ENCODE assay signal across 24 mouse cellular contexts in the genomic region with DNA sequence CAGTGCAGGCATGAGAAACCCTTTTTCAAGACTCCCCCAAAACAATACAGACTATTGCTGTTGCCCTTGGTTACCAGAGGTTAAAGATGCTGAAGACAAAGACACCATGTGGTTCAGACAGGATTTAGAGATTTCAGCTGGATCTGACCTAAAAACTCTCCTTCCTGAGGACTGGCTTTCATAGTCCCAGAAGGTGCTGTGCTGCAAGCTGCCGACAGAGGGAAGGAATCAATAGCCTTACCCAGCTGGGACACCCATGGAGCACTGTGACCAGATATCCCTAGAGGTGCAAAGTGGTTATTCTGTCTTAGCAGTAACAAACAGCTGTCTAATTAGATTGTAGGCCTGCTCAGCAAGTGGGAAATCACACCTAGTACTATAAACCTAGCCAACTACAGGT. TPM values are rescaled to one million over a fixed set of nuclear protein-coding genes. Genes with fewer than 3 reads are reported as not detected.
A peak's percentile ranks its signal among the peaks of the same experiment; 100 is the strongest.
DNase-seq lines count a peak whose midpoint lies in the region; ATAC-seq and TF ChIP-seq lines count a peak whose summit lies in the region.
"Had no signal": no experiment of that assay in that cellular context is flagged by ENCODE, and none has a peak within 500 bp of the region (broad histone marks: within the 10 kb centered on the region; RNA-seq: fewer than 3 reads in every experiment).

No protein-coding gene starts in this region.

- no peak for TF ChIP-seq EP300 in ES-Bruce4 (IDR thresholded peaks at IDR 0.05; ENCODE audit: insufficient read depth, low read depth, low read length)

- no peaks in the 10 kb centered on the region for H3K27me3 ChIP-seq in hindbrain, postnatal 0 days (ENCODE audit: insufficient read depth, low read length)
- no peaks in the 10 kb centered on the region for H3K27me3 ChIP-seq in hindbrain, embryonic 14.5 days (ENCODE audit: control insufficient read depth, insufficient read depth, low read length)
- no peaks in the 10 kb centered on the region for H3K27me3 ChIP-seq in liver, embryonic 12.5 days (replicated peaks)
- no peaks in the 10 kb centered on the region for H3K27me3 ChIP-seq in ES-Bruce4 (ENCODE audit: control insufficient read depth, insufficient read depth, low read length, poor library complexity, severe bottlenecking)
- H3K27me3 ChIP-seq in liver, embryonic 15.5 days: no peaks in the 10 kb centered on the region
- no peaks in the 10 kb centered on the region for H3K27me3 ChIP-seq in heart, embryonic 12.5 days (replicated peaks)
- H3K27me3 ChIP-seq: embryonic facial prominence, embryonic 12.5 days had no signal

- no peaks in the 10 kb centered on the region for H3K4me1 ChIP-seq in hindbrain, postnatal 0 days (ENCODE audit: insufficient read depth, low read length)
- H3K4me1 ChIP-seq in hindbrain, embryonic 14.5 days (replicated peaks; ENCODE audit: control insufficient read depth, insufficient read depth, low read length): peaks cover 2% of the 10 kb centered on the region; the same call in 1 of the 2 replicates
- peaks cover 76% of the 10 kb centered on the region for H3K4me1 ChIP-seq in liver, embryonic 12.5 days
- peaks cover 4% of the 10 kb centered on the region for H3K4me1 ChIP-seq in ES-Bruce4 (ENCODE audit: control insufficient read depth, insufficient read depth, low read length)
- H3K4me1 ChIP-seq in liver, embryonic 15.5 days (replicated peaks): peaks cover 78% of the 10 kb centered on the region
- H3K4me1 ChIP-seq in heart, embryonic 12.5 days (replicated peaks): peaks cover 21% of the 10 kb centered on the region
- H3K4me1 ChIP-seq: embryonic facial prominence, embryonic 12.5 days had no signal

- H3K36me3 ChIP-seq in hindbrain, postnatal 0 days (ENCODE audit: insufficient read depth, low read length): no peaks in the 10 kb centered on the region
- no peaks in the 10 kb centered on the region for H3K36me3 ChIP-seq in hindbrain, embryonic 14.5 days (replicated peaks; ENCODE audit: control insufficient read depth, insufficient read depth)
- no peaks in the 10 kb centered on the region for H3K36me3 ChIP-seq in liver, embryonic 12.5 days
- no peaks in the 10 kb centered on the region for H3K36me3 ChIP-seq in ES-Bruce4 (ENCODE audit: control insufficient read depth, insufficient read depth, low read length, poor library complexity, severe bottlenecking)
- no peaks in the 10 kb centered on the region for H3K36me3 ChIP-seq in liver, embryonic 15.5 days (replicated peaks)
- no peaks in the 10 kb centered on the region for H3K36me3 ChIP-seq in heart, embryonic 12.5 days
- H3K36me3 ChIP-seq: embryonic facial prominence, embryonic 12.5 days had no signal

- H3K9me3 ChIP-seq in hindbrain, postnatal 0 days (ENCODE audit: low read length): no peaks in the 10 kb centered on the region
- no peaks in the 10 kb centered on the region for H3K9me3 ChIP-seq in hindbrain, embryonic 14.5 days (ENCODE audit: control insufficient read depth, low read length)
- H3K9me3 ChIP-seq in liver, embryonic 12.5 days (replicated peaks): no peaks in the 10 kb centered on the region
- no peaks in the 10 kb centered on the region for H3K9me3 ChIP-seq in ES-Bruce4 (replicated peaks; ENCODE audit: control insufficient read depth, insufficient read depth, low read length, poor library complexity, severe bottlenecking)
- no peaks in the 10 kb centered on the region for H3K9me3 ChIP-seq in liver, embryonic 15.5 days (replicated peaks)
- H3K9me3 ChIP-seq in heart, embryonic 12.5 days (replicated peaks): no peaks in the 10 kb centered on the region
- H3K9me3 ChIP-seq: embryonic facial prominence, embryonic 12.5 days; forebrain, embryonic 13.5 days had no signal

- no peak overlapping the region for H3K27ac ChIP-seq in hindbrain, postnatal 0 days
- H3K27ac ChIP-seq in hindbrain, embryonic 14.5 days: no peak overlapping the region
- peak overlapping the region; percentile 96; the same call in 1 of the 2 replicates for H3K27ac ChIP-seq in liver, embryonic 12.5 days
- no peak overlapping the region for H3K27ac ChIP-seq in ES-Bruce4 (ENCODE audit: insufficient read depth, low read length)
- H3K27ac ChIP-seq in liver, embryonic 15.5 days (replicated peaks): peak overlapping the region; percentile 94
- H3K27ac ChIP-seq in heart, embryonic 12.5 days (ENCODE audit: poor library complexity, severe bottlenecking): no peak overlapping the region
- H3K27ac ChIP-seq: embryonic facial prominence, embryonic 12.5 days; forebrain, embryonic 13.5 days had no signal

- H3K4me3 ChIP-seq in hindbrain, postnatal 0 days (ENCODE audit: low read length): no peak overlapping the region
- no peak overlapping the region for H3K4me3 ChIP-seq in hindbrain, embryonic 14.5 days (replicated peaks; ENCODE audit: low read length)
- no peak overlapping the region for H3K4me3 ChIP-seq in liver, embryonic 12.5 days
- H3K4me3 ChIP-seq in ES-Bruce4 (ENCODE audit: low read depth, low read length): no peak overlapping the region
- H3K4me3 ChIP-seq in liver, embryonic 15.5 days (replicated peaks): no peak overlapping the region
- H3K4me3 ChIP-seq in heart, embryonic 12.5 days: no peak overlapping the region
- H3K4me3 ChIP-seq: embryonic facial prominence, embryonic 12.5 days; erythroblast, embryonic 14.5 days; forebrain, embryonic 13.5 days; myocyte had no signal

- peak; percentile 39 for TF ChIP-seq CTCF in hindbrain, postnatal 0 days (IDR thresholded peaks at IDR 0.05; ENCODE audit: low read depth)
- TF ChIP-seq CTCF in ES-Bruce4 (IDR thresholded peaks at IDR 0.05; ENCODE audit: low read depth, low read length): peak; percentile 2

- ATAC-seq in hindbrain, postnatal 0 days: no peak
- no peak for ATAC-seq in hindbrain, embryonic 14.5 days (ENCODE audit: low FRiP score)
- ATAC-seq in liver, embryonic 12.5 days: no peak
- no peak for ATAC-seq in liver, embryonic 15.5 days (ENCODE audit: insufficient read depth)
- ATAC-seq in heart, embryonic 12.5 days (ENCODE audit: insufficient number of reproducible peaks, low FRiP score): no peak
- ATAC-seq: CD4-positive, CD25-positive, alpha-beta regulatory T cell, adult 4 months; forebrain, embryonic 13.5 days; hindbrain, embryonic 16.5 days had no signal

- 5% methylated on average over 1 of the region's 1 CpGs for WGBS in hindbrain, postnatal 0 days
- 4% methylated on average over 1 of the region's 1 CpGs for WGBS in hindbrain, embryonic 14.5 days
- WGBS in liver, embryonic 12.5 days (ENCODE audit: insufficient replicate concordance): 35% methylated on average over 1 of the region's 1 CpGs
- 37% methylated on average over 1 of the region's 1 CpGs for WGBS in liver, embryonic 15.5 days (ENCODE audit: insufficient replicate concordance)
- 6% methylated on average over 1 of the region's 1 CpGs for whole genome bisulfite sequencing in heart, embryonic 12.5 days

- H3K9ac ChIP-seq in hindbrain, postnatal 0 days (replicated peaks; ENCODE audit: low read length): no peak overlapping the region
- no peak overlapping the region for H3K9ac ChIP-seq in hindbrain, embryonic 14.5 days
- no peak overlapping the region for H3K9ac ChIP-seq in liver, embryonic 12.5 days
- H3K9ac ChIP-seq in ES-Bruce4 (ENCODE audit: low read depth, poor library complexity, severe bottlenecking): no peak overlapping the region
- 0 out of 2 replicates have a peak overlapping the region, but pooled peaks have one; percentile 7 for H3K9ac ChIP-seq in liver, embryonic 15.5 days
- no peak overlapping the region for H3K9ac ChIP-seq in heart, embryonic 12.5 days
- H3K9ac ChIP-seq: embryonic facial prominence, embryonic 12.5 days; forebrain, embryonic 13.5 days had no signal

- no peak for DNase-seq in hindbrain, postnatal 0 days (ENCODE audit: low spot score)
- no peak for DNase-seq in hindbrain, embryonic 14.5 days (ENCODE audit: low spot score)
- DNase-seq in liver: no peak
- no peak for DNase-seq in embryo, embryonic 10.5 days (ENCODE audit: low spot score)
- DNase-seq: adrenal gland, adult 2 months; cerebellum, adult 9-11 months; gastrocnemius, postnatal 14 days; heart, adult 18-20 months; heart, postnatal 36 days; kidney, adult 8-10 months; kidney, postnatal 4 days; lung, postnatal 14 days; right cerebral cortex, postnatal 25 days; thymus, adult 2 months had no signal

- H3K4me2 ChIP-seq in hindbrain, postnatal 0 days (ENCODE audit: low read depth, low read length): no peak overlapping the region
- H3K4me2 ChIP-seq in hindbrain, embryonic 14.5 days (replicated peaks): no peak overlapping the region
- no peak overlapping the region for H3K4me2 ChIP-seq in liver, embryonic 12.5 days
- no peak overlapping the region for H3K4me2 ChIP-seq in liver, embryonic 15.5 days
- no peak overlapping the region for H3K4me2 ChIP-seq in heart, embryonic 12.5 days
- H3K4me2 ChIP-seq: embryonic facial prominence, embryonic 12.5 days; forebrain, embryonic 13.5 days had no signal

- no peak for TF ChIP-seq POLR2A in ES-Bruce4 (IDR thresholded peaks at IDR 0.05; ENCODE audit: insufficient read depth, low read length)

RNA-seq across cellular contexts. Expression of a gene that starts 9.6 kb away (rescaled TPM):
- 1,283 and 1,409 TPM in 2 replicates for total RNA-seq in hindbrain, postnatal 0 days (2014; rRNA removed)
- polyA plus RNA-seq in hindbrain, postnatal 0 days (2015; fragmentation: Nextera tagmentation; extraction: Ambion mirVana): 1,550 and 1,625 TPM in 2 replicates
- polyA plus RNA-seq in hindbrain, embryonic 14.5 days (2014; fragmentation: Nextera tagmentation; extraction: Ambion mirVana): 1,444 and 1,536 TPM in 2 replicates
- 371 and 378 TPM in 2 replicates for polyA plus RNA-seq in liver, embryonic 12.5 days (2016; fragmentation: Nextera tagmentation; extraction: Ambion mirVana)
- 310 and 347 TPM in 2 replicates for polyA plus RNA-seq in ES-Bruce4 (2011; ENCODE audit: insufficient read depth, insufficient read length, low read depth, missing spikeins)
- 329 and 344 TPM in 2 replicates for polyA plus RNA-seq in liver, embryonic 15.5 days (2015; fragmentation: Nextera tagmentation; extraction: Ambion mirVana)
- 445 and 456 TPM in 2 replicates for polyA plus RNA-seq in heart, embryonic 12.5 days (2016; fragmentation: Nextera tagmentation; extraction: Ambion mirVana)

RNA-seq across cellular contexts. Expression of a gene that starts 9.8 kb away (rescaled TPM):
- 35.3 and 42.7 TPM in 2 replicates for total RNA-seq in hindbrain, postnatal 0 days (2014; rRNA removed)
- 60.1 and 65.0 TPM in 2 replicates for polyA plus RNA-seq in hindbrain, postnatal 0 days (2015; fragmentation: Nextera tagmentation; extraction: Ambion mirVana)
- polyA plus RNA-seq in hindbrain, embryonic 14.5 days (2014; fragmentation: Nextera tagmentation; extraction: Ambion mirVana): 45.8 and 47.8 TPM in 2 replicates
- polyA plus RNA-seq in liver, embryonic 12.5 days (2016; fragmentation: Nextera tagmentation; extraction: Ambion mirVana): 65.1 and 69.8 TPM in 2 replicates
- 28.2 and 32.2 TPM in 2 replicates for polyA plus RNA-seq in ES-Bruce4 (2011; ENCODE audit: insufficient read depth, insufficient read length, low read depth, missing spikeins)
- 52.7 and 56.0 TPM in 2 replicates for polyA plus RNA-seq in liver, embryonic 15.5 days (2015; fragmentation: Nextera tagmentation; extraction: Ambion mirVana)
- polyA plus RNA-seq in heart, embryonic 12.5 days (2016; fragmentation: Nextera tagmentation; extraction: Ambion mirVana): 45.1 and 47.4 TPM in 2 replicates

RNA-seq across cellular contexts. Expression of a gene that starts 31.7 kb away (rescaled TPM):
- total RNA-seq in hindbrain, postnatal 0 days (2014; rRNA removed): 124 and 186 TPM in 2 replicates
- polyA plus RNA-seq in hindbrain, postnatal 0 days (2015; fragmentation: Nextera tagmentation; extraction: Ambion mirVana): 436 and 442 TPM in 2 replicates
- polyA plus RNA-seq in hindbrain, embryonic 14.5 days (2014; fragmentation: Nextera tagmentation; extraction: Ambion mirVana): 321 and 385 TPM in 2 replicates
- 290 and 291 TPM in 2 replicates for polyA plus RNA-seq in liver, embryonic 12.5 days (2016; fragmentation: Nextera tagmentation; extraction: Ambion mirVana)
- polyA plus RNA-seq in ES-Bruce4 (2011; ENCODE audit: insufficient read depth, insufficient read length, low read depth, missing spikeins): 102 and 121 TPM in 2 replicates
- 231 and 237 TPM in 2 replicates for polyA plus RNA-seq in liver, embryonic 15.5 days (2015; fragmentation: Nextera tagmentation; extraction: Ambion mirVana)
- polyA plus RNA-seq in heart, embryonic 12.5 days (2016; fragmentation: Nextera tagmentation; extraction: Ambion mirVana): 547 and 555 TPM in 2 replicates

RNA-seq across cellular contexts. Expression of a gene that starts 54.3 kb away (rescaled TPM):
- total RNA-seq in hindbrain, postnatal 0 days (2014; rRNA removed): 71.5 and 84.9 TPM in 2 replicates
- polyA plus RNA-seq in hindbrain, postnatal 0 days (2015; fragmentation: Nextera tagmentation; extraction: Ambion mirVana): 114 and 121 TPM in 2 replicates
- polyA plus RNA-seq in hindbrain, embryonic 14.5 days (2014; fragmentation: Nextera tagmentation; extraction: Ambion mirVana): 102 and 119 TPM in 2 replicates
- 80.0 and 80.4 TPM in 2 replicates for polyA plus RNA-seq in liver, embryonic 12.5 days (2016; fragmentation: Nextera tagmentation; extraction: Ambion mirVana)
- 42.5 and 43.7 TPM in 2 replicates for polyA plus RNA-seq in ES-Bruce4 (2011; ENCODE audit: insufficient read depth, insufficient read length, low read depth, missing spikeins)
- polyA plus RNA-seq in liver, embryonic 15.5 days (2015; fragmentation: Nextera tagmentation; extraction: Ambion mirVana): 49.8 and 50.8 TPM in 2 replicates
- 175 and 180 TPM in 2 replicates for polyA plus RNA-seq in heart, embryonic 12.5 days (2016; fragmentation: Nextera tagmentation; extraction: Ambion mirVana)

Comparison
In these comparisons a context has a peak if more than half of its experiments do, and no peak if none do; other contexts are left out.
1. H3K27ac ChIP-seq: peak in liver, embryonic 12.5 days (single experiment) and liver, embryonic 15.5 days (single experiment); none in hindbrain, postnatal 0 days (single experiment), hindbrain, embryonic 14.5 days (single experiment), ES-Bruce4 (single experiment) and heart, embryonic 12.5 days (single experiment).